Mouse (Mus musculus) neural tube, embryonic 11.5 days (tissue): ENCODE measurements around the gene Marc2. TPM values are rescaled to one million over a fixed set of nuclear protein-coding genes. Genes with fewer than 3 reads are reported as not detected.

Source experiments
- ATAC-seq: fragments of 200-750 bp; cut with Nextera tagmentation; 2 replicates; pipeline ENCODE4 v1.8.0; 2017; ENCODE audit warnings: moderate number of reproducible peaks, mild to moderate bottlenecking, moderate TSS enrichment, moderate library complexity; ENCODE audit not compliant: insufficient read depth, low FRiP score, low TSS enrichment
- DNase-seq: peaks from one replicate; pipeline ENCODE4 v3.0.0-alpha.2; 2015; ENCODE audit warnings: low spot score
- H3K27ac ChIP-seq: fragments of 300-500 bp; sonication (generic); 2 replicates; pipeline ENCODE4 v1.5.1; 2014; ENCODE audit warnings: low read depth, mild to moderate bottlenecking, low read length
- H3K27me3 ChIP-seq: fragments of 300-500 bp; sonication (generic); 2 replicates; pipeline ENCODE4 v1.6.1; 2014; ENCODE audit warnings: mild to moderate bottlenecking, low read length, mixed read lengths; ENCODE audit not compliant: control insufficient read depth, insufficient read depth
- H3K36me3 ChIP-seq: fragments of 300-500 bp; sonication (generic); 2 replicates; pipeline ENCODE4 v1.6.1; 2014; ENCODE audit warnings: mild to moderate bottlenecking, low read length, moderate library complexity, mixed read lengths; ENCODE audit not compliant: control insufficient read depth, insufficient read depth
- H3K4me1 ChIP-seq: fragments of 300-500 bp; sonication (generic); 2 replicates; pipeline ENCODE4 v1.6.1; 2014; ENCODE audit warnings: low read length, mixed read lengths; ENCODE audit not compliant: control insufficient read depth, insufficient read depth
- H3K4me2 ChIP-seq: fragments of 300-500 bp; sonication (generic); 2 replicates; pipeline ENCODE4 v1.6.1; 2014; ENCODE audit warnings: low read depth, mild to moderate bottlenecking, moderate library complexity
- H3K4me3 ChIP-seq: fragments of 300-500 bp; sonication (generic); 2 replicates; pipeline ENCODE4 v1.5.1; 2014; ENCODE audit warnings: low read depth, low read length
- H3K9ac ChIP-seq: fragments of 300-500 bp; sonication (generic); 2 replicates; pipeline ENCODE4 v1.6.1; 2014; ENCODE audit warnings: mild to moderate bottlenecking, low read length
- H3K9me3 ChIP-seq: fragments of 300-500 bp; sonication (generic); 2 replicates; pipeline ENCODE4 v1.6.1; 2016; ENCODE audit warnings: low read length; ENCODE audit not compliant: control insufficient read depth
- WGBS: fragments of 180-500 bp; shearing (Covaris S2); extraction: QIAGEN DNeasy Blood & Tissue Kit; methylation state at CpG from one replicate; pipeline ENCODE4 v1.1.7; 2014; 5-methylcytosine and 5-hydroxymethylcytosine counted together
- polyA plus RNA-seq: library from polyadenylated mRNA; unstranded; fragments of >200 nt; fragmentation: Nextera tagmentation; extraction: Ambion mirVana; gene quantifications from 2 replicates; pipeline ENCODE4 v1.2.1, GENCODE M21; 2014

Gene Marc2
- polyA plus RNA-seq, 1 experiment from 2014 or later = 106 TPM

DNA sequence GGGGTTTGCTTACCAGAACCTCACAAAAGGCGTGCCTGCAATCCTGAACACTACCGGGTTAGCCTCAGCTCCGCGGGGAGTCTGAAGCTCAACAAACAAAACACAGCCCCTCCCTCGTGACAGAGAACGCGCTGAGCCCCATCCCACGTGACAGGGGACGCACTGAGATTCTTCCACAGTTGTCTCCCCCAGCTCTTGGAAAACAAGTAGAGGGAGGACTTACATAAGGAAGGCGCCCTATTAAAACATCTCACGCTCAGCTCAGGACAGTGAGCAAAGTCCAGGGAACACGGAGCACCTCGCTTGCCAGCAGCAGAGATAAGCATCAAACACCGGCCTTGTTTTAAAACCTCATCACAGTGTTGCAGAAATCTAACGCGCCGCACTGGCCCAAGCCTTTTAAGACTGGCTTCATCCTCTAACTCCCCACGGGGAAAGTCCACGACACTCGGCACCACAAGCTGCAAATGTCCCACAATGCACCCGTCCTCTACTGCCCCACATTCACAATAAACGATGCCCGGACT, 19.0 kb downstream of the Marc2 start:
- no peak overlapping the region for H3K27ac ChIP-seq

DNA sequence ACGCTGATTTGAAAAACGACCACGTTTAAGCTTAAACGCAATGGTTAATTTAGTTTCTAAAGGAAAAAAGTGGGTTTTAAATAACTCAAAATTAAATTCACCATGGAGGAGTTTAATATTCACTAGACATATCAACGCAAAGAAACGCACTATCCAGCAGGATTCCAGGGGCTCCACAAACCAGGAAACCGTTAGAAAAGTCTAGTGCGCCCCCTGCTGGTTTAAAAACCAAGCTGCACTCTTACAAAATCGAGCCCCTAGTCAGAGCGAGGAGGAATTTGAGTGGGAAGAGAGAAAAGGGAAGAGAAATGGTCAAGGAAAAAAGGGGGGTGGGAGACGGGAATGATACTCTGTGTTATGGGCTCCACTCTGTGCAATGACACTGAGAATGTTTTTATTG, 21.2 kb downstream of the Marc2 start:
- 0 out of 2 replicates have a peak, but pooled peaks have one; percentile 25 for ATAC-seq

More for the DNA sequence above, 19.0 kb downstream of the Marc2 start:
- DNase-seq = no peak
- Histone ChIP-seq H3K27me3 (no peaks in the 10 kb centered on the region), H3K36me3 (no peaks in the 10 kb centered on the region; the same call in 1 of the 2 replicates), H3K4me3 (no peak overlapping the region), H3K4me1 (no peaks in the 10 kb centered on the region), H3K4me2 (peak overlapping the region; percentile 24), H3K9ac (no peak overlapping the region), H3K9me3 (no peaks in the 10 kb centered on the region)
- WGBS = 35% methylated on average over 23 of the region's 23 CpGs
- no peak for ATAC-seq

DNA sequence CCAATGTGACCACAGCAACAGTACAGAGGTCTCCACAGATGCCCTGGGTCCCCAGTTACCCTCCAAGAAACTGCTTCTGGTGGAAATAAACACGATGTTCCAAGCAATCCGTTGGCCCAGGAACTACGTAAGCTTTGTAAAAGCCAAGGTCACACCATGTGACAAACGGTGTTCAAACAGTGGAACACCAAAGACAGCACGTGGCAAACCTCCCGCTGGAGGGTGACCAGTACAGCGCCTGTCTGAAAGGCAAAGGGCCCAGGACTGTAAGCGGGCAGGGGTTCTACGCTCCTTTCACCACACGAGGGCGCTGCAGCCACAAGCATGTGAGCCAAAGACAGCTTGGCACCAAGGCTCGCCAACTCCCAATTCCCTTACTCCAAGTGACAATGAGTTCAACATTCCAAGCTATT, 21.8 kb downstream of the Marc2 start:
- Histone ChIP-seq H3K27me3 (no peaks in the 10 kb centered on the region), H3K4me2 (no peak overlapping the region), H3K36me3 (no peaks in the 10 kb centered on the region), H3K4me3 (no peak overlapping the region), H3K4me1 (no peaks in the 10 kb centered on the region), H3K9ac (no peak overlapping the region), H3K27ac (no peak overlapping the region), H3K9me3 (no peaks in the 10 kb centered on the region)
- peak; percentile 92 for DNase-seq
- ATAC-seq = peak; percentile 85
- WGBS = 4% methylated on average over 12 of the region's 12 CpGs

More for the DNA sequence above, 21.2 kb downstream of the Marc2 start:
- DNase-seq = peak; percentile 71
- H3K27me3 ChIP-seq = no peaks in the 10 kb centered on the region
- H3K4me2 ChIP-seq = no peak overlapping the region
- H3K36me3 ChIP-seq = no peaks in the 10 kb centered on the region; the same call in 1 of the 2 replicates
- no peak overlapping the region for H3K27ac ChIP-seq
- 25% methylated on average over 11 of the region's 11 CpGs for WGBS
- H3K9ac ChIP-seq = no peak overlapping the region
- H3K4me3 ChIP-seq = no peak overlapping the region
- H3K9me3 ChIP-seq = no peaks in the 10 kb centered on the region
- no peaks in the 10 kb centered on the region for H3K4me1 ChIP-seq

DNA sequence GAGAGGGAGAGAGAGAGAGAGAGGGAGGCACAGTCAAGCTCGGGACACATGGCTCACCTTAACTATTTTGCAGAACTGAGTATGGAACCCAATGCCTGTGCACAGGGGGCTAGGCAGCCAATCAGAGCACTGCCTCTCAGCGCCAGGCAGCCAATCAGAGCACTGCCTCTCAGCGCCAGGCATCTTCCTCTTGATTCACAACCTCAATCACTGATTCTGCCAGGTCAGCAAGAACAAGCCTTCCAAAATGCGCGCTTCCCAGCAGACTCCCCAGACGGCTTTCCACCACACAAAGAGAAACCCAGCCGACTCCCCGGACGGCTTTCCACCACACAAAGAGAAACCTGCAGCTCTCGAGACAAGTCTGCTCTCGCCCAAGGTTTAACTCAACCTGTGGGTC, 23.6 kb downstream of the Marc2 start:
- Histone ChIP-seq H3K36me3 (no peaks in the 10 kb centered on the region), H3K9ac (no peak overlapping the region), H3K4me2 (no peak overlapping the region), H3K9me3 (no peaks in the 10 kb centered on the region), H3K27me3 (no peaks in the 10 kb centered on the region), H3K4me3 (no peak overlapping the region), H3K27ac (no peak overlapping the region), H3K4me1 (no peaks in the 10 kb centered on the region)
- ATAC-seq (peak; percentile 69; the same call in 1 of the 2 replicates), DNase-seq (peak; percentile 46)
- WGBS = 23% methylated on average over 10 of the region's 11 CpGs

DNA sequence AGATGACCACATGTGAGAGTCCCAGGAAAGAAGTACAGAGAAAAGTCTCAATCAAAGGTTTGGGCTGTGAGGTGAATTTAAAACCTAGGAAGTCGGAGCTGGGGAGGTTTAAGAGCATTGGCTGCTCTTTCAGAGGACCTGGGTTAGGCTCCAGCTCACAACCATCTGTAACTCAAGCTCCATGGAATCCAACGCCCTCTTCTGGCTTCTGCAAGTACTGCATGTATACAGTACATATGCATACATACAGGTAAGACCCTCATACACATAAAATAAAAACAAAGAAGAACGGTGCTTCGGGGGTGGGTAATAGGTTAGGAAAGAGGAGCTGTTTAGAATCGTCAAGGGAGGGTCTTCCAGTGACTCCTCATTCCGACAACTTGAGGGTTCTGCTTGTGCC, 28.5 kb downstream of the Marc2 start:
- 86% methylated on average over 6 of the region's 6 CpGs for WGBS
- Histone ChIP-seq H3K4me2 (no peak overlapping the region), H3K9me3 (no peaks in the 10 kb centered on the region), H3K27ac (no peak overlapping the region), H3K36me3 (no peaks in the 10 kb centered on the region), H3K27me3 (no peaks in the 10 kb centered on the region), H3K9ac (no peak overlapping the region), H3K4me1 (no peaks in the 10 kb centered on the region), H3K4me3 (no peak overlapping the region)
- DNase-seq (no peak), ATAC-seq (no peak)

DNA sequence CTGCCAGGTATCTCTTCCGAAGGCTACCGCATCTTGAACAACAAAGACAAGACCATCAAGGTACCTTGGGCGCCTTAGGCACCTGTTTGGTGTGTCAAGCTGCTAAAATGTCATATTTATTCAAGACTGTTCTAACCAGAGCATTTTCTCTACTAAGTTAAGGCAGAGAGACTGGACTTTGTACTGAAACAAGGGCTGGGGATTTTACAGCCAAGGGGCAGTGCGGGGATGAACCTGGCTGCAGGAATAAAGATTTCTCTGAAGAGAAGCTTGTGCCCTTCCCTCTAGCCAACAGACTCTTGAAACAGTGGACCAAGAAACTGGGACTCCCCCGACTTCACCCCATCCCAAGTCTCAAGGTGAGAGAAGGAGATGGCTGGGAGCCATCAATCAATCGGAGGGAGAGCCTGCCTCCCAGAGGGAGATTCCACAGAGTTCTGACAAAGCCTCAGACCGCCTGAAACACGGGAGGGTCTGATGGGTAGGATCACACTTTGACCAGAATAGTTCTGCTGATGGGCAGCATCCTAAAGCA, 34.5 kb downstream of the Marc2 start:
- no peak overlapping the region for H3K9ac ChIP-seq
- no peak overlapping the region for H3K4me3 ChIP-seq
- no peak overlapping the region for H3K4me2 ChIP-seq
- peaks cover 4% of the 10 kb centered on the region for H3K4me1 ChIP-seq
- H3K27ac ChIP-seq = no peak overlapping the region
- DNase-seq (no peak), ATAC-seq (no peak)
- no peaks in the 10 kb centered on the region for H3K36me3 ChIP-seq
- no peaks in the 10 kb centered on the region for H3K9me3 ChIP-seq
- 77% methylated on average over 8 of the region's 8 CpGs for WGBS
- peaks cover 8% of the 10 kb centered on the region for H3K27me3 ChIP-seq

DNA sequence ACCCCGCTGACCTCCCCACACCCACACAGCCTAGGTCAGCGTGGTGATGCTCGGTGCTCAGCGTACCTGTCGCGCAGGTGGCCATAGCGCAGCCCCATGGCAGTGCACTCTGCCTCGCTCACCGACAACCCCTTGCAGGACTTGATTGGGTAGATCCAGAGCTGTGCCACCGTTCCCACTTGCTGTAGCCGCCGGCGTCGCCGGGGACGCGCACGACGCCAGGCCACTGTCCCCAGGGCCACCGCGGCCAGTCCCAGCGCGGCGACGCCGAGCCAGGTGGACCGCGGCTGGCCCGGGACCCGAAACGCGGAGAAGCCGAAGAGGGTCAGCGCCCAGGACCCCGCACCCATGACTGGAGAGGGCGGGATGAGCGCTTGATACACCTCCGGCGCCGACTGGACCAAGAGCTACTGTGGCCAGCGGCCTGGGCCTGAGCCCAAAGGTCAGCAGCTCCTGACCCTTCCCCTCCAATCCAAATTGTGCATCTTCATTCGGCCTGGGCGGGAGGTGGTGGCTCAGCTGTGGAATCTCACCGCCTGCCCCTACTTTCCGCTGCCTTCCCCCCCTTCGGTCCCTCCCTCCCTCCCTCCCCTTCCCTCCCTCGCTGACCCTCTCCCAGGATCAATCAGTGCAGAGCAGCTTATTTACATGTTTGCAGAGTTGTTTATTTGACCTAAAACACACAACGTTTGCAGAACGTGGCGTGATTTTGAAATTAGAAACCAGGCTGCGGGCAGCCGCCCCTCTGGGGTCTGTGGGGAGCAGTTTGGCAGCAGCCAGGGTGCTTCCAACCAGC, 35.3 kb downstream of the Marc2 start, which contains the start of gene Marc1:
Gene Marc1, minus strand, starts transcription at position 534 of the 796 bp plus-strand sequence.
- peak; percentile 38; the same call in 1 of the 2 replicates for ATAC-seq
- peaks cover 8% of the 10 kb centered on the region for H3K27me3 ChIP-seq
- H3K4me2 ChIP-seq = peak within 1 kb of the TSS; percentile 57
- peak within 1 kb of the TSS; percentile 23 for H3K4me3 ChIP-seq
- no peaks in the 10 kb centered on the region for H3K36me3 ChIP-seq
- DNase-seq = no peak
- 6% methylated on average over 51 of the region's 52 CpGs for WGBS
- no peak within 1 kb of the TSS for H3K9ac ChIP-seq
- no peak within 1 kb of the TSS for H3K27ac ChIP-seq
- peaks cover 4% of the 10 kb centered on the region for H3K4me1 ChIP-seq
- H3K9me3 ChIP-seq = no peaks in the 10 kb centered on the region

DNA sequence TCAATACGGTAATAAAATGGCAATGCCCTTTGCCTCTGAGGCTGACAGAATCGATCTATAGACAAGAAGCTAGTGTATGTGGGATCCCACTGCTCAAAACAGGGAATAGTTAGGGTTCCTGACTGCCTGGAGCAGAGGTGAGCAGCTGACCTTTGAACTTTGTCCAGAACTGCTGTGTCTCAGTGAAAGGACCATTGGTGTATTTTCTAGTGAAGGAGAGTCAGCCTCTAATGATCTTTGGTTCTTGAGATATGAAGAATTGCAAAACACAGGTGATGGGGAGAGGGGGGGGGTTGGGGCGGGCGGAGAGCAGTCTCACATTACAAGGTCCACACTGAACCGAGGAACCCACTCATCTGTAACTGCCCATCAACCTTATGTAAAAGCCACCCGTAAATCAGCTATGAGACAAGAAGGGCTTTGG, 36.7 kb downstream of the Marc2 start:
- H3K9ac ChIP-seq = no peak overlapping the region
- DNase-seq (no peak), ATAC-seq (no peak)
- 58% methylated on average over 6 of the region's 6 CpGs for WGBS
- no peaks in the 10 kb centered on the region for H3K36me3 ChIP-seq
- H3K4me2 ChIP-seq = no peak overlapping the region
- peaks cover 8% of the 10 kb centered on the region for H3K27me3 ChIP-seq
- H3K9me3 ChIP-seq = no peaks in the 10 kb centered on the region
- H3K4me1 ChIP-seq = peaks cover 4% of the 10 kb centered on the region
- no peak overlapping the region for H3K4me3 ChIP-seq
- no peak overlapping the region for H3K27ac ChIP-seq
